In genomic region chr7:132599071-132599975, GRCm38 (mm10) we compare ENCODE assay signal across 9 mouse cellular contexts. TPM values are rescaled to one million over a fixed set of nuclear protein-coding genes. Genes with fewer than 3 reads are reported as not detected.
A peak's percentile ranks its signal among the peaks of the same experiment; 100 is the strongest.
DNase-seq lines count a peak whose midpoint lies in the region; ATAC-seq and TF ChIP-seq lines count a peak whose summit lies in the region.
"Had no signal": no experiment of that assay in that cellular context is flagged by ENCODE, and none has a peak within 500 bp of the region (broad histone marks: within the 10 kb centered on the region; RNA-seq: fewer than 3 reads in every experiment).

TSS of gene Nkx1-2 (minus strand) at chr7:132599637.

- under 1% methylated on average over 50 of the region's 52 CpGs for WGBS in heart, embryonic 10.5 days
- WGBS in forebrain, embryonic 15.5 days, result under 1% methylated on average over 45 of the region's 52 CpGs

- no peak for TF ChIP-seq POLR2A in CH12.LX (IDR thresholded peaks at IDR 0.05; ENCODE audit: low read depth, low read length)

- TF ChIP-seq CTCF in CH12.LX (conservative IDR thresholded peaks at IDR 0.05 in 1 of 2, IDR thresholded peaks at IDR 0.05 in 1 of 2; ENCODE audit: low read depth in 2 of 2, low read length in 2 of 2), result no peak

- H3K79me2 ChIP-seq in CH12.LX (replicated peaks; ENCODE audit: control insufficient read depth, extremely low read depth, insufficient read depth, poor library complexity, severe bottlenecking), result no peaks in the 10 kb centered on the region

- TF ChIP-seq RAD21 in CH12.LX (IDR thresholded peaks at IDR 0.05; ENCODE audit: low read depth, low read length), result no peak

- H3K36me3 ChIP-seq in heart, embryonic 10.5 days, result no peaks in the 10 kb centered on the region
- no peaks in the 10 kb centered on the region for H3K36me3 ChIP-seq in CH12.LX (replicated peaks in 1 of 2; ENCODE audit: control insufficient read depth in 1 of 2, insufficient read depth in 1 of 2, low read length in 1 of 2)
- no peaks in the 10 kb centered on the region for H3K36me3 ChIP-seq in forebrain, embryonic 15.5 days

- H3K9me3 ChIP-seq in heart, embryonic 10.5 days, result no peaks in the 10 kb centered on the region
- H3K9me3 ChIP-seq in CH12.LX (replicated peaks; ENCODE audit: low read length), result peaks cover 6% of the 10 kb centered on the region
- H3K9me3 ChIP-seq in forebrain, embryonic 15.5 days, result no peaks in the 10 kb centered on the region

- no peak within 1 kb of the TSS for H3K9ac ChIP-seq in CH12.LX (ENCODE audit: insufficient read depth, low read depth)
- H3K9ac ChIP-seq in forebrain, embryonic 15.5 days (replicated peaks), result no peak within 1 kb of the TSS

- in situ Hi-C loops in CH12.LX (cut with MboI; ENCODE audit: low pct_ligation_motif_present, low pct_unique_long_range_greater_than_20kb, low sequenced_read_pairs), result no loop called here

- H3K27ac ChIP-seq in heart, embryonic 10.5 days, result no peak within 1 kb of the TSS
- H3K27ac ChIP-seq in CH12.LX (ENCODE audit: insufficient read depth, low read depth), result no peak within 1 kb of the TSS
- no peak within 1 kb of the TSS for H3K27ac ChIP-seq in forebrain, embryonic 15.5 days (replicated peaks)

- ATAC-seq in forebrain, embryonic 15.5 days (replicated peaks), result 0 out of 2 replicates have a peak, but pooled peaks have one; percentile 13

- no peak for TF ChIP-seq EP300 in CH12.LX (IDR thresholded peaks at IDR 0.05; ENCODE audit: low read length)

- H3K4me3 ChIP-seq in heart, embryonic 10.5 days, result peak within 1 kb of the TSS; percentile 64
- peak within 1 kb of the TSS in 2 of 3 experiments; percentile 39 to 47 for H3K4me3 ChIP-seq in CH12.LX (replicated peaks in 1 of 3; ENCODE audit: low read depth in 2 of 3, low read length in 2 of 3, poor library complexity in 1 of 3)
- H3K4me3 ChIP-seq in forebrain, embryonic 15.5 days, result peak within 1 kb of the TSS; percentile 35

- peaks cover 98% of the 10 kb centered on the region for H3K27me3 ChIP-seq in heart, embryonic 10.5 days (ENCODE audit: insufficient read depth, poor library complexity, severe bottlenecking)
- H3K27me3 ChIP-seq in CH12.LX (replicated peaks), result peaks cover 79% of the 10 kb centered on the region
- peaks cover 90% of the 10 kb centered on the region for H3K27me3 ChIP-seq in forebrain, embryonic 15.5 days

- dilution Hi-C loops in CH12.LX (cut with MboI; ENCODE audit: extremely low pct_ligation_motif_present, extremely low pct_unique_long_range_greater_than_20kb, low sequenced_read_pairs), result no loop called here

- no peak for DNase-seq in heart, embryonic 10.5 days (ENCODE audit: low spot score)
- DNase-seq in heart, adult 11 months, result no peak
- no peak for DNase-seq in CH12.LX (ENCODE audit: extremely low read depth)
- peak; percentile 53 for DNase-seq in mesoderm, embryonic 11.5 days (ENCODE audit: low read depth, low spot score)
- no peak for DNase-seq in gastrocnemius, adult 18-20 months (ENCODE audit: low spot score)
- DNase-seq in natural killer cell, adult 2 months (ENCODE audit: low spot score in 2 of 2), result no peak
- no peak for DNase-seq in thymus, postnatal 10 days (ENCODE audit: low spot score in 2 of 2)

- H3K4me2 ChIP-seq in CH12.LX (ENCODE audit: insufficient read depth, low read depth, poor library complexity, severe bottlenecking), result peak within 1 kb of the TSS; percentile 98
- H3K4me2 ChIP-seq in forebrain, embryonic 15.5 days (replicated peaks), result peak within 1 kb of the TSS; percentile 68

- H3K4me1 ChIP-seq in heart, embryonic 10.5 days, result peaks cover 34% of the 10 kb centered on the region
- H3K4me1 ChIP-seq in CH12.LX (ENCODE audit: control insufficient read depth in 1 of 2, insufficient read depth in 2 of 2), result peaks cover 0 to 13% of the 10 kb centered on the region in 2 experiments; a peak in 2 of 4 replicates
- peaks cover 34% of the 10 kb centered on the region for H3K4me1 ChIP-seq in forebrain, embryonic 15.5 days

TF ChIP-seq in CH12.LX, 34 proteins besides CTCF, POLR2A, EP300 and RAD21:
- TF ChIP-seq SIN3A (IDR thresholded peaks at IDR 0.05; ENCODE audit: low read length) (no peak), IRF4 (IDR thresholded peaks at IDR 0.05; ENCODE audit: low read depth, low read length) (no peak), NELFE (IDR thresholded peaks at IDR 0.05; ENCODE audit: low read depth, low read length) (no peak), USF2 (conservative IDR thresholded peaks at IDR 0.05; ENCODE audit: low read depth, low read length) (no peak), MAX (IDR thresholded peaks at IDR 0.05; ENCODE audit: low read length) (peak; percentile 28; the same call in 1 of the 2 replicates), PAX5 (IDR thresholded peaks at IDR 0.05; ENCODE audit: low read length) (no peak), HCFC1 (IDR thresholded peaks at IDR 0.05; ENCODE audit: low read depth, low read length) (no peak), BHLHE40 (IDR thresholded peaks at IDR 0.05; ENCODE audit: low read depth, low read length) (peak; percentile 30; the same call in 1 of the 2 replicates), ETS1 (conservative IDR thresholded peaks at IDR 0.05; ENCODE audit: low read depth, low read length) (no peak)
TF ChIP-seq in CH12.LX: peak in this region for 2.

RNA-seq across cellular contexts. Expression of gene Nkx1-2, which starts in this region (rescaled TPM):
- not detected in 2 replicates for polyA plus RNA-seq in heart, embryonic 10.5 days (2016; fragmentation: Nextera tagmentation; extraction: Ambion mirVana)
- total RNA-seq in CH12.LX (2012; rRNA removed), result 0.04 TPM in 1 of 2 replicates, not detected in the other
- not detected in 2 replicates for total RNA-seq in CH12.LX (2014; rRNA removed)
- not detected in 2 replicates for polyA plus RNA-seq in CH12.LX (2012; ENCODE audit: insufficient read length, low read depth)
- 0.05 TPM in 1 of 2 replicates, not detected in the other for polyA plus RNA-seq in forebrain, embryonic 15.5 days (2015; fragmentation: Nextera tagmentation; extraction: Ambion mirVana)
- not detected for total RNA-seq in gastrocnemius, adult 18-20 months (2021)
- polyA plus RNA-seq: C2C12 had no signal

Comparison
In these comparisons a context has a peak if more than half of its experiments do, and no peak if none do; other contexts are left out.
1. Peak in ATAC-seq, H3K4me3 ChIP-seq and H3K4me2 ChIP-seq in forebrain, embryonic 15.5 days; RNA of the gene not detected or under 1 TPM.